Mouse (Mus musculus) T-helper 17 cell (primary cell): ENCODE measurements around the gene Gm49378.

ENCODE experiments used
- in situ Hi-C, 2 experiments: fragments of 300-600 bp; cut with MboI, MseI; formaldehyde crosslinking; loops; 1 replicate in 1 of 2; 2 replicates in 1 of 2; pipeline ENCODE4 v1.15.1; 2025; ENCODE audit warnings: high pct_unique_total_duplicates in 2 of 2

Gm49378 gene

GRCm38 (mm10) chr14:55634874-55635522, 2.7 kb downstream of the Gm49378 start:
- in situ Hi-C loops: loop anchor here in 1 of 2 experiments (5.0 kb wide), 1 partner anchor 87 kb away; the partner anchor contains the start of gene Rabggta

DNA sequence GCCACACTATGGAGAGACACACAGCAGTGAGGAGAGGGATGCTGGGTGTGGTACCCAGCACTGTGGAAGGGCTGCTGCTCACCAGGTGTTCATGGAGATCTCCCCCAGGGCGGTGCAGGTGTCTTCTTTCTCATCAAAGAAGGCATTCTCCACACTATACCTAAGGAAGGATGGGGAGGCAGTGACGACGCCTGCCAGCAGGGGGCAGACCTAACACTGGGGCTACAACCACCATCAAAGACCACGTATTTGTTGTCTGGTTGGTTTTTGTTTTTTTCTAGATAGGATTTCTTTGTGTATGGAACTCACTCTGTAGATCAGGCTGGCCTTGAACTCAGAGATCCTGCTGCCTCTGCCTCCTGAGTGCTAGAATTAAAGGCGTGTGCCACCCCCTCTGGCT, 8.4 kb downstream of the Gm49378 start:
- in situ Hi-C loops: no loop called here

DNA sequence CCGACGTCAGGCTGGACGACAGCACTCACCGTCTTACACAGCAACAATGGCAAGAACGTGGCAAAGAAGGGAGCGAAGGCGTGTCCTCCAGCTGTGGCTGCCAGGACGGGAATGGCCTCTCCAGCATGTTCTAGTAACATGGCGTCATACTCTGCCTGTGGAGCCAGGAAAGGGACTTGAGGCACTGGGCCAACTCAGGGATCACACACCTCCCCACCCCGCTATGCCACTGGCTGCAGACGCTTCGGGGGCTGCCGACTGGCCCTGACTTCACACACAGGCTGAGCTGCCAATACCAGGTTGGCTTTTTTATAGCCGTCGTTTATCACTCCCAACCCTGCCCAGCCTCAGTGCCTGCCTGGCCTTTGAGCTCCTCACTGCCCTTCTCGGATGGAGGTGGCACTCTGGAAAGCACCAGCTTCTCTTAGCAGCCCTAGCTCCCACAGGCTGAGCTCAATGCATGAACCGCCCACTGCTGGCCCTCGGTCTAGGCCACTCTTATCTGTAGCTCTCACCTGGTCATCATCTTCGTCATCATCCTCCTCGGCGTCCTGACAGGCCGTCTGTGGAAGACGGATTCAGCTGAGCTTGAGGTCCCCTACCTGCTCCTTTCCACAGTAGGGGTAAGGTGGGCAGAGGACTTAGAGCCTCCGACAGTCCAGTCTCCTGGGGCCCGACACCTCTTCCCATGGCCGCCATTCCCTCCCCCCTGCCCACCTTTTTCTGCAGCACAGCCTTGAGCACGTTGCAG, 9.4 kb downstream of the Gm49378 start:
- in situ Hi-C loops: no loop called here

GRCm38 (mm10) chr14:55618486-55619195, 19.1 kb downstream of the Gm49378 start:
- in situ Hi-C loops: no loop called here

DNA sequence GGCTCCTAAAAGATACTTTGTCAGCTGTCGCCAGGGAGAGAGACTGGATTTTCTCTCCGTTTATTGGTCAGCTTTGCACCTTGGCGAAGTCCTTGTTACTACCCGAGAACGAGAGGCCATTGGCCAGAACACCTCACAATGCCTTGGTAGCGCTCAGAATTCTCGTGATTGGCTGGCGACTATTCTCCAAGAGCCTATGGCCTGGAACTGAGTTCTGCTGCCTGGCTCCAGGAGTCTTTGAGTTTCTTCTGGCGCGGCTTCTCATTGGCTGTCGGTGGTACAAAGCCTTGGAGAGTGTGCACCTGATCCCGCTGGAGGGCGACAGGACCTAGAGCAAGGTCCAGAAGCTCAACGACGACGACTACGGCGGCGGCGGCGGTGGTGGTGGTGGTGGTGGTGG, 19.9 kb downstream of the Gm49378 start, which contains the start of gene Rec8:
Rec8 (plus strand) TSS at position 216 of the 400 bp plus-strand sequence.
- in situ Hi-C loops: no loop called here

DNA sequence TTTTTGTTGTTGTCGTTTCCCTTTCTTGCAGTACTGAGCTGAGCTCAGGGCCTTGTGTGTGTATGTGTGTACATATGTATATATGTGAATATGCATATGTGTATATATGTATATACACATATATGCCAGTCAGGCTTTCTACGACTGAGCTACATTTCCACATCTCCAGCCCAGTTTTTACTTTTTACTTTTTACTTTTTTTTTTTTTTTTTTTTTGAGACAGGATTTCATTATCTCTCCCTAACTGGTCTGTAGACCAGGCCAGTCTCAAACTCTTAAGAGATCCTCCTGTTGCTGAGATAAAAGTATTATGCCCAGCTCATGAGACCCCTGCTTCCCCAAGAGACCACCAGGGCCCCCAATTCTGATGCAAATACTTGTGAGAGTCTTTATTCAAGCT, 20.9 kb downstream of the Gm49378 start:
- in situ Hi-C loops: no loop called here

GRCm38 (mm10) chr14:55615876-55616275, 21.8 kb downstream of the Gm49378 start:
- in situ Hi-C loops: no loop called here

DNA sequence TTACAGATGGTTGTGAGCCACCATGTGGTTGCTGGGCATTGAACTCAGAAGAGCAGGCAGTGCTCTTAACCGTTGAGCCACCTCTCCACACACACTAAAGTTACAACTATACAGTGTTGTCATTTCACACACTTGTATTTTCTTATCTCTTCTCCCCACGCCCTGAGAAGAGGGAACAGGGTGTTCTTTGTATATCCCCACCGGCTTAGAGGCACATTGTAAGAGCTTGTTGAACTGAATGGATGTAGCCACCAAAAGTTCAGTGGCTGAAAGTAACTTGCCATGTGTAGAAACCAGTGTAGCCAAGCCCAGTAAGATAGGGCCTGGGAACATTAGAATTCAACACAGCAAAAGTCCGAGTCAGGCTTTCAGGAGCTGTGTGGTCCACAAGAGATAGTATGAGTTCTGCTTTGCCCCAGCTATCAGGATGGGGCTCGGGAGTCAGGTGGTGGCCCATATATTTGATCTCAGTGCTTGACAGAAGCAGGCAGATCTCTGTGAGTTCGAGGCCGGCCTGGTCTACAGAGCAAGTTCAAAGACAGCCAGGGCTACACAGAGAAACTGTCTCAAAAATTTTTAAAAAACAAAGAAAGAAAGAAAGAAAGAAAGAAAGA, 23.0 kb downstream of the Gm49378 start:
- in situ Hi-C loops: no loop called here

DNA sequence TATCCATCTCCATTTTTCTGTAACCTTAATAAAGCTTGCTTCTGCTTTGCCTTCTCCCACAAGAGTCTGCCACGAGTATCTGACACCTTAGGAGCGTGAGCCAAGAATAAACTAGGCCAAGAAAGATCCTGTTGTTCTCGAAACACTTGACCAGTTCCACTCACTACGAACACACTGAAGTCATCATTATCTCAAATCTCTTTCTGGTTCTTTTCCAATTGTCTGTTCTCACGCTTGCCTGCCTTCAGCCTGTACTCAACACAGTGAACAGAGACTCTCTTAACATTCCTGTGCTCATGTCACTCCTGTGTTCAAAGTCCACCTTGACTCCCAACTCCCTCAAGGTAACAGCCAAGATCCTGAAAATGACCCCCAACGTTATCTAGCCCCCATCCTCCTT, 24.3 kb downstream of the Gm49378 start:
- in situ Hi-C loops: no loop called here

DNA sequence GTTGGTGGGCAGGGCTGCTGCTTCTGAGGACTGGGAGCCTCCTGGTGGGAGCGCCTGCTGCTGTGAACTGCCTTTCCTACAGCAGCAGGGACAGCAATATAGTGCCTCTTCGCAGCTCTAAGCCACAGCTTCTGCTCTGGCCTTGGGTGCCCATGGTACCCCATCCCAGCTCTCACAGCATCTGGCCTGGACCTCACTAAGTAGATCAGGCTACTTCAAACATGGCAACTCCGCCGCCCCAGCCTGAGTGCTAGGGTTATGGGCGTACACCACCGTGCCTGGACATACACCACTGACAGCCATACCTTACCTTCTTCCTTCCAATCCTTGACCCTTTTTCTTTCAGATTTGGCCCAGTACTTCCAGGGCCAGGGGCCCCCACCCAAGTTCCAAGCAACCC, 29.4 kb downstream of the Gm49378 start:
- in situ Hi-C loops: no loop called here

DNA sequence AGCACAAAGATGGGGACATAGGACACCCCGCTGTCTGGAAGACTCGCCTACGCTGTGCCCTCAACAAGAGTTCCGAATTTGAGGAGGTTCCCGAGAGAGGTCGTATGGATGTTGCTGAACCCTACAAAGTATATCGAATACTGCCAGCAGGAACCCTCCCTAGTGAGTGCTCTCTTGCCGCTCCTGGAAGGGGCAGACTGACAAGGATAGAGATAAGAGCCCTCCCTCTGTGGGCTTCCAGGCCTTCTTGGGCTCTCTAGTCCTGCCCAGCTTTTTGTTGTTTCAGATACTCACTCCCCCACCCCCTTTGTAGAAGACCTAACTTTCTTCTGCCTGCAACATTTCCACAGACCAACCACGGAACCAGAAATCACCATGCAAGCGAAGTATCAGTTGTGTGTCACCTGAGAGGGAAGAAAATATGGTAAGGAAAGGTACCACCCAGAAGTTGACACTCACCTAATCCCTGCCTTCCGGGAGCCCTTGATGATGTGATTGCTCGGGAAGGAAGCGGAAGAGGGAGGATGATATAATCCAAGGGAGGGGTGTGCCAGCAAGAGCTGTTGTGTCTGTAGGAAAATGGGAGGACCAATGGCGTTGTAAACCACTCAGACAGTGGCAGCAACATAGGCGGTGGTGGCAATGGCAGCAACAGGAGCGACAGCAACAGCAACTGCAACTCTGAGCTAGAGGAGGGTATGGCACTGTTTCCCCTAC, 31.8 kb downstream of the Gm49378 start:
- in situ Hi-C loops: no loop called here

- in situ Hi-C loops: no loop called here
These were observed 32.9 kb downstream of the Gm49378 start for GRCm38 (mm10) chr14:55604823-55605222.

- in situ Hi-C loops: no loop called here
These were observed 33.8 kb downstream of the Gm49378 start for GRCm38 (mm10) chr14:55603633-55604576.

- in situ Hi-C loops: no loop called here
These were observed 34.4 kb downstream of the Gm49378 start, which contains the start of gene Irf9 for GRCm38 (mm10) chr14:55603271-55603632. TSS of gene Irf9 (plus strand) at chr14:55603571.

GRCm38 (mm10) chr14:55598521-55599390, 38.9 kb downstream of the Gm49378 start:
- in situ Hi-C loops: no loop called here

GRCm38 (mm10) chr14:55596036-55596690, 41.5 kb downstream of the Gm49378 start:
- in situ Hi-C loops: no loop called here

GRCm38 (mm10) chr14:55592226-55592625, 45.5 kb downstream of the Gm49378 start:
- in situ Hi-C loops: no loop called here

DNA sequence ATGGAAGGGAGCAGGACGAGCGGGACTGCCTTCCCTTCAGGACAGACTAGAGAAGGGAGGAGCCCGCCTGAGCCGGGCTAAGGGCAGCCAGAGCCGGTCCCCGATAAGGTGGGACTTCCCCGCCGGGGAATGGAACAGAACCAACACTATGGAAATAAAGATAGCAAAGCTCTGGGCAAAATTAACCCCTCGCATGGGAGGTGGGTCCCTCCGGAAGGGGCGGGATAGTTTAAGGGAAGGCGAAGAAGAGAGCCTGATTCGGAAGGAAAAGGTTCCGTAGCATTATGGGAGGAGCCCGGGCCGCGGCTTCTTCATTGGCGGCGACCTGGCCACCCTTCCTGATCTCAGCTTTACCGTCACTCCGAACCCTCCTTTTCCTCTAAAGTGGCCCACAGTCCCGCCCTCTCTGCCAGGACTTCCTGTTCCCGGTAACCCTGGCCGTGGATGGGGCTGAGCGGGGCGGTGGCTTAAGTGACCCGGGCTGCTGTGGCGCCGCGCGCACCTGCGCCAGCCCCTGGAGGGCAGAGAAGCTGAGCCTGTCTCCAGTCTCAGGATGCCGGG, 46.3 kb downstream of the Gm49378 start, which contains the start of gene Rnf31:
Rnf31 (plus strand) TSS at position 378 of the 561 bp plus-strand sequence.
- in situ Hi-C loops: no loop called here
